Mouse (Mus musculus) megakaryocyte progenitor cell, adult 5-6 weeks (primary cell): ENCODE results near the gene A030005L19Rik. TPM values are rescaled to one million over a fixed set of nuclear protein-coding genes. Genes with fewer than 3 reads are reported as not detected.

Experiments used
- total RNA-seq, 2 experiments: library from RNA; stranded (forward) in 1 of 2; stranded (reverse) in 1 of 2; fragments of 157-497, 149-512 nt in 1 of 2; fragments of 200-1000 nt in 1 of 2; gene quantifications; 2 replicates each; pipeline versions ENCODE4 v1.2.3 to v1.2.4; 2015 to 2017

Gene A030005L19Rik
- total RNA-seq, 2 experiments from 2014 or later = not detected

Other genes with a start within 250 kb of the A030005L19Rik start
- 118 and 129 TPM in 2 replicates for gene Mff, start 188.4 kb upstream of the A030005L19Rik start, total RNA-seq (2015)
- gene Mff, start 188.4 kb upstream of the A030005L19Rik start, total RNA-seq (2017) = 65.0 and 106 TPM in 2 replicates
- gene Tm4sf20, start 144.9 kb upstream of the A030005L19Rik start, total RNA-seq (2015) = not detected in 2 replicates
- gene Tm4sf20, start 144.9 kb upstream of the A030005L19Rik start, total RNA-seq (2017) = not detected in 2 replicates
- not detected in 2 replicates for gene Gm47791, start 142.1 kb upstream of the A030005L19Rik start, total RNA-seq (2015)
- gene Gm47791, start 142.1 kb upstream of the A030005L19Rik start, total RNA-seq (2017) = not detected in 2 replicates
- gene Agfg1, start 73.8 kb upstream of the A030005L19Rik start, total RNA-seq (2015) = 43.1 and 48.3 TPM in 2 replicates
- gene Agfg1, start 73.8 kb upstream of the A030005L19Rik start, total RNA-seq (2017) = 31.5 and 36.2 TPM in 2 replicates
- 0.17 TPM in 1 of 2 replicates, not detected in the other for gene A030014E15Rik, start 11.6 kb downstream of the A030005L19Rik start, total RNA-seq (2015)
- not detected in 2 replicates for gene A030014E15Rik, start 11.6 kb downstream of the A030005L19Rik start, total RNA-seq (2017)
- not detected in 2 replicates for gene Gm6217, start 18.1 kb downstream of the A030005L19Rik start, total RNA-seq (2015)
- not detected in 2 replicates for gene Gm6217, start 18.1 kb downstream of the A030005L19Rik start, total RNA-seq (2017)
- not detected in 2 replicates for gene A030003K21Rik, start 30.1 kb downstream of the A030005L19Rik start, total RNA-seq (2015)
- gene A030003K21Rik, start 30.1 kb downstream of the A030005L19Rik start, total RNA-seq (2017) = not detected in 2 replicates
- not detected in 2 replicates for gene Gm7544, start 42.7 kb downstream of the A030005L19Rik start, total RNA-seq (2015)
- gene Gm7544, start 42.7 kb downstream of the A030005L19Rik start, total RNA-seq (2017) = not detected in 2 replicates
- gene Gm47955, start 47.0 kb downstream of the A030005L19Rik start, total RNA-seq (2015) = not detected in 2 replicates
- not detected in 2 replicates for gene Gm47955, start 47.0 kb downstream of the A030005L19Rik start, total RNA-seq (2017)
- not detected in 2 replicates for gene Gm47959, start 87.2 kb downstream of the A030005L19Rik start, total RNA-seq (2015)
- not detected in 2 replicates for gene Gm47959, start 87.2 kb downstream of the A030005L19Rik start, total RNA-seq (2017)
- gene Slc19a3, start 125.1 kb downstream of the A030005L19Rik start, total RNA-seq (2015) = not detected in 2 replicates
- gene Slc19a3, start 125.1 kb downstream of the A030005L19Rik start, total RNA-seq (2017) = not detected in 2 replicates
- gene Krtap28-10, start 129.2 kb downstream of the A030005L19Rik start, total RNA-seq (2015) = not detected in 2 replicates
- gene Krtap28-10, start 129.2 kb downstream of the A030005L19Rik start, total RNA-seq (2017) = not detected in 2 replicates
- not detected in 2 replicates for gene Gm47969, start 131.6 kb downstream of the A030005L19Rik start, total RNA-seq (2015)
- not detected in 2 replicates for gene Gm47969, start 131.6 kb downstream of the A030005L19Rik start, total RNA-seq (2017)
- not detected in 2 replicates for gene A030005K14Rik, start 146.1 kb downstream of the A030005L19Rik start, total RNA-seq (2015)
- gene A030005K14Rik, start 146.1 kb downstream of the A030005L19Rik start, total RNA-seq (2017) = not detected in 2 replicates
- not detected in 2 replicates for gene Krtap28-13, start 147.6 kb downstream of the A030005L19Rik start, total RNA-seq (2015)
- not detected in 2 replicates for gene Krtap28-13, start 147.6 kb downstream of the A030005L19Rik start, total RNA-seq (2017)
- not detected in 2 replicates for gene Ccl20, start 203.4 kb downstream of the A030005L19Rik start, total RNA-seq (2015)
- not detected in 2 replicates for gene Ccl20, start 203.4 kb downstream of the A030005L19Rik start, total RNA-seq (2017)
- not detected in 2 replicates for gene Daw1, start 246.4 kb downstream of the A030005L19Rik start, total RNA-seq (2015)
- gene Daw1, start 246.4 kb downstream of the A030005L19Rik start, total RNA-seq (2017) = not detected in 2 replicates